Mouse (Mus musculus) c-Kit-positive CD71-positive TER-119-negative erythroid progenitor cells, embryonic 14.5 days (primary cell): ENCODE results near the gene Ush1g.

Experiments
- DNase-seq: peaks from one replicate; pipeline ENCODE4 v3.0.0-alpha.2; 2013; ENCODE audit warnings: low read depth

The Ush1g gene

DNA sequence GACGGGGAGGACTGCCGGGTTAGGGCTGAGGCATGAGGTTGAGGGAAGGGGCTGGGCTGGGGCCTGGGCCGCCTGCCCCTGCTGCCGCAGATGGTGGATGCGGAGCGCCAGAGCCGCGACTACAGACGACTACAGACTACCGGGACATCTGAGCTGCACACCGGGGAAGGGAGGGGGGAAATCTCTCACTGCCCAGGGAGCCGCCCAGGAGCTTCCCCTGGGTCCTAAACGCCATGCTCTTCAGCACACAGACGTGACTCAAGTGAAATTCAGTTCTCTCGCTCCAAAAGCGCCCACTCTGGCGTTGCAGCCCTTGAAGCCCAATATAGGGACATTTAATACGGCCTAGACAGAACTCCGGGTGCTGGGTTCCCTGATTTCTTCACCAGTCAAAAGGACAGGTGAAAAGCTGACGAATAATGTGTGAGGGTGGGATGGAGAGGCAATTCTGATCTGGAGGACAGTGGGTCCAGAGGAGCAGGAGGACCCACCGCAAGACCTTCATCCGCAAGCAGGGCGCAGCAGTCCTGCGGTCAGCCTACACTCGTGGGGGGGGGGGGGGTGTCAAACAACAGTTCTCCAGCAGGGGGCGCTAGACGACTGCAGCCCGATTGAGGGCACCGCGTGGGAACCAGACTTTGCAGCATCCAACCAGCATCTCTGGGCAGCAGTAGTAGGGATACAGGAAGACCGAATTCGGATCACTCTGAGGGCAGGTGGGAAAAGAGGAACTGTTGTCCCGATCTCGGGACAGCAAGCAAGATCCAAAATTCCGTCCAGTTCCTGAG, at the start of gene Ush1g:
Gene Ush1g, minus strand, starts transcription at position 136 of the 788 bp plus-strand sequence.
- peak; percentile 27 for DNase-seq

DNA sequence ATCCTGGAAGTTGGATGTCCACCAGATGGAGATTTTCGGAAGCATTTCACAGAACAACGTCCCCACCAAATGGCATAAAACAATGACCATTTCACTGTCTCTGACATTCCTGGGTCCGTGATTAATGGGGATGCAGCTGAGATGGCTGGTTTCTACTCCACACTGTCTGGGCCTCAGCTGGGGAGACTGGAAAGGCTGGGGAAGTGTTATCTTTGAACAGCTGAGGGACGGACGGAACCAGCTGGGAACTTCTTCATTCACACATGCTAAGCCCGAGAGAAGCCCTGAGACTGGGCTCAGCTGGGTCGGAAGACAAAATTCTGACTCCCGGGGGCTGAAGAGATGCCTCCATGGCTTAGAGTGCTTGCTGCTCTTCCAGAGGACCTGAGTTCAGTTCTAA, 49.5 kb upstream of the Ush1g start:
- DNase-seq = no peak

DNA sequence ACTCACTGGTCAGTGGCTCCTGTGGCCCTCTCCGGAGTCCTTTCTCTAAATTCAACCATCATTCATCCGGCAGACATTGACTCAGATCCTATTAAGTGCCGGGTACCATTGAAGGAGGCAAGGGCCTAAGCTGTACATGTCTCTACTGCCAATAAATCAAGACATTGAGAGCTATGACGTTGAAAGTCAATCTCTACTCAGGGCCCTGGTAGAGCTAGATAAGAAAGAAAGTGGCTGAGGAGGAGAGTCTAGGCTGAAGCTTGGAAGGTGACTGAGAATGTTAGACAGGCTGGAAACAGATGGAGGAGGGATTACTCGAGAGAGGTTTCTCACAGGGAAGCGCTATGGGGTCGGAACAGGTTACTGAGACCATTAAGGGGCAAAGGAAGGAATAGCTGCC, 48.5 kb upstream of the Ush1g start:
- no peak for DNase-seq

DNA sequence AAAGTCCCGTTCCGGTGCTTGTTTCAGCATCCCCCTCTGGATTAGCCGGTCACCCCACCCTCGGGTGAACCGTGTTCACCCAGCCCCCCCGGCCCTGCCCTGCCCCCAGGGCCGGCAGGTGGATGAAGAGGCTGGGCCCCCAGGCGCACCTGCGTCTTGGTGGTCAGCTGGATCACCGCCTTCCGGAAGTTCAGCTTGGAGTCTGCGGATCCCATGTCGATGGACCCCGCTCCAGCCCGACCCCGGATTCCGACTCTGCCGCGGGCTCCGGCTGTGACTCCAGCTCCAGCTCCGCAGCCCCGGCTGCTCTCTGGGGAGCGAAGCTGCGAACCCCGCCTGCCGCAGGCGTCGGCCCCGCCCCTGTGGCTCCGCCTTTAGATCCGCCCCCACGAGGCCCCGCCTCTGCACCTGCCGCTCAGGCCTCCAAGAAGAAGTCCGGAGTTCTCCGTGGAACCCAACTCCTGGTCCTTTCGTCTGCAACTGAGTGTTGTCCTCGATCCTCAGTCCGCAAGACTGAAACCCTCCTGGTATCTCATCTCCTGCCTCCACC, 45.6 kb upstream of the Ush1g start, which contains the start of gene Hid1:
Gene Hid1, minus strand, starts transcription at position 362 of the 550 bp plus-strand sequence.
- peak; percentile 53 for DNase-seq

- no peak for DNase-seq
These were observed 45.0 kb upstream of the Ush1g start for GRCm38 (mm10) chr11:115366706-115367394.

- no peak for DNase-seq
These were observed 44.3 kb upstream of the Ush1g start for GRCm38 (mm10) chr11:115366039-115366705.

DNA sequence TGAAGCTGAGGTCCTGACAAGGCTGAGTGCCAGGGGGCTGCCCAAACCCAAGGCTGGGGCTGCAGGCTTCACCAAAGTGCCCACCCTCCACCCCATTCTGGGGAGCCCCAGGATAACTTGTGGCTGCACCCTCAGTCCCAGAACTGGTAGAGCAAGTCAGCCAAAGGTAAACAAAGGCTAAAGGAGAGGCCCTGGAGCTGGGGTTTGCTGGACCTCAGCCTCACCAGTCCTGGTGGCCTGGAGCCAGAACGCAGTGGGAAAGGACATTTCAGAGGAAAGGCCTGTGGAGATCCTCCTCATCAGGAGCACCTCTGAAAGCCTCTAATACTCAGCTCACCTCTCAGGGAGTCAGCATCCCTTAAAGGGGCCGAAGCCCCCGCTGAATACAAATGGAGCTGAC, 42.3 kb upstream of the Ush1g start:
- DNase-seq = no peak

DNA sequence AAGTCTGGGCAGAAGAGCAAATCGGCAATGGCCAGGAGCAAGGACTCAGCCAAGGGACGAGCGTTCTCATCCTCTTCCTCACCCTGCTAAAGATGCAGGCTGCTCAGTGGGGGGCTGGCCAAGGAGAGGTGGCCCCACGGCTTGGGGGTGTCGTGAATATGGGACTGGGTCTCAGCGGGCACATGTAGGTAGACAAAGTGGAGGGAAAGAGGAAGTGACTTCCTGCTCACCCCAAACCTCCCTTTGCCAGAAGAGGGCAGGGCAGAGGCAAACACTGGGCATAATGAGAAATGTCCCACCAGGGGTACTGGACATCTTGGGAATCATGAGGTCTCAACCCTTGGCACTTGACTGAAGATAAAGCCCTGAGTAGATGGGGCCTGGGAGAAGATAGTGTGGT, 37.9 kb upstream of the Ush1g start:
- no peak for DNase-seq

DNA sequence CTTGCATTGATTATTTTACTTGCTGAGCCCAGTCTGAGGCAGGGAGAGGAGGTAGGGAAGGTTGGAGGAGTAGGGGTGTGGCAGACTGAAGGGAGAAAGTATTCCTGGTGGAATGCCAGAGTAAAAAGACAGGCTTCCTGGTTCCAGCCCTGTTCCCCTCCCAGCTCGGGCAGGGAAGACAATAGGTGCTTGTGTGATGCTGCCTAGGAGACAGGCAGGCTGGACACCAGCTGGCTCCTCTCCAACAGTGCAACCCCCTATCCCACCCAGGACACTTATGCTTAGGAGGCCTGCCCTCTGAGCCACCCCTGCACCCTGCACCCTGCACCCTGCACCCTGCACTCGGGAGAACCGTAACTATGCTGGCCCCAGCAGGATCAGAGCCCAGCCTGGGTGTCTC, 37.5 kb upstream of the Ush1g start:
- DNase-seq = no peak

DNA sequence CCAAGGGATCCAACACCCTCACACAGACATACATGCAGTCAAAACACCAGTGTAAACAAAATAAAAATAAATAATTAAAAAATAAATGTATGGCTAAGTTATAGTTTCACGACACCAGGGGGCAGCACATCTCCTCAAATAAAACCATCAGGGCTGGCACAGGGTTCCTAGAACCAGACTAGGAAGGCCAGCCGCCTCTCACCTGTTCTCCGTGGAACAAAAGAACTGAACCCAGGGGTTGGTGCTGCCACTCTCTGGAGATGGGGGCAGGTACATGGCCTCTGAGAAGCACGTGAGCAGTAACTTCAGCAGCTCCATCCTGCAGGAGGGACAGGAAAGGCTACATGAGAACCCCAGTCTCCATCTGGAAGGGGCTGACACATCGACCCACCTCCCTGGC, 36.6 kb upstream of the Ush1g start:
- peak; percentile 32 for DNase-seq

DNA sequence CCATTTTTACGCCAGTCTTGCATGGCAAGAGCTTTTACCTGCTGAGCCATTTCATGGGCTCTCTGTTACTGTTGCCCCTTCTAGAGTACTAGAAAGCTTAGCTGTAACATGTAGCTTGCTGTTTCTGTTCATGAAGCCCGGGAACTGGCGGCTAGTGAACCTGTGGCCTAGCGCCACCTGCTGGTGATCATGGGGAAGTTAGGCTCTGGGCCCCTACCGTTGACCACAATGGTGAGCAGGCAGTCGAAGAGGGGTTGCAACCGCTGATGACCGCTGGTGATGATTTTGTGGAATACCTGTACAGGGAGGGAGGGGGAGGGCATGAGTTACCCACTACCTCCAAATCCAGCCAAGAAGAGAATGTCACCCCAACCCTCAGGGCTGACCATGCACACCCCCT, 32.3 kb upstream of the Ush1g start:
- DNase-seq = peak; percentile 62

GRCm38 (mm10) chr11:115353375-115353774, 31.5 kb upstream of the Ush1g start:
- DNase-seq = no peak

DNA sequence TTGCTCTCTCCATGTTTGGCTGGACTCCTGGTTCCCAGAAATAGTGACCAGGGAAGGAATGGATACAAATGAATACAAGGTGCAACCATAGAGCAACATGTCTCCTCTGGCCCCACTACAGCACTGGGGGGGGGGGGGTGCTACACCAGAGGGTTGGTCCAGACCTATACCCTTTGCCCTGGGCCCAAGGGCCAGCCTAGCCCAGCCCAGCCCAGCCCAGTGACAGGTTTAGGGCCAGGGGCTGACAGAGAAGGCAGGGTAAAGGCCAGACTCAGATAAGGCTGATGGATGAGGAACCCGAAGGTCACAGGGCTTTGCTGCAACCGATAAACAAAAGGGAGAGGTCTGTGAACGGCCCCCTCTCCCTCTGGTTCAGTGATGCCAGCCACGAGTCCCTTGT, 28.1 kb upstream of the Ush1g start:
- no peak for DNase-seq

- DNase-seq = peak; percentile 14
These were observed 26.9 kb upstream of the Ush1g start for GRCm38 (mm10) chr11:115348681-115349248.

GRCm38 (mm10) chr11:115345515-115345914, 23.7 kb upstream of the Ush1g start:
- DNase-seq = no peak

DNA sequence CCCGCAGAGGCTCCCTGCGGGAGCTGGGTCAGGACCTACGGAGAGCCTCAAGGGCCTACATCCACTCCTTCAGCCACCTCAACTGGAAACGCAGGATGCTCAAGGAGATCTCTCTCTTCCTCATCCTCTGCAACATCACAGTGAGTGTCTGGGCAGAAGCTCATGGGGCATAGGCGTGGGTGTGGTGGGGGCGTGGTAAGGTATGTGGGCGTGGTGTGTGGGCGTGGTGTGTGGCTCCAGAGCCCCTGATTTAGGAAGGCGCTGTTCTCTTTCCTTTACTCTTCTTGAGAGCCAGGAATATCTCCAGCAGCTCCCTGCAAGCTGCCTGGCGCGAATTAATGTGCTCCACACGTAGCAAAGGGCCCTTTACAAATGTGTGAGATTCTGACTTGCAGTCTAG, 23.1 kb upstream of the Ush1g start:
- no peak for DNase-seq

DNA sequence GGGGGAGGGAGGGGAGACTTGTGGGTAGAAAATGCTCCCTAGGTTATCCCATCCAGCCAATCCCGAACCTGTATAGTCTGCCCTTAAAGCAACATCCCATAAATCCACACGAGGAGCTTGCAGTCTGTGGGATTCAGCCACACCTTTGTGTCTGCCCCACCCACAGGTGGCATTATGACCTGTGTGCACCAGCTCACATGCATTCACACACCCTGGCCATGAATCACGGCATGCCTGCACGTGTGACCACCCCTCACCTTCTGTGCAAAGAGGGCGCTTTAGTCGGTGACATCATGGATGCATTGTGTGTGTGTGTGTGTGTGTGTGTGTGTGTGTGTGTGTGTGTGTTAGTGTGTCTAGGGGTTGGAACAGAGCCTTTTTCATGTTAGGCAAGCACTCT, 20.0 kb upstream of the Ush1g start:
- DNase-seq = no peak

DNA sequence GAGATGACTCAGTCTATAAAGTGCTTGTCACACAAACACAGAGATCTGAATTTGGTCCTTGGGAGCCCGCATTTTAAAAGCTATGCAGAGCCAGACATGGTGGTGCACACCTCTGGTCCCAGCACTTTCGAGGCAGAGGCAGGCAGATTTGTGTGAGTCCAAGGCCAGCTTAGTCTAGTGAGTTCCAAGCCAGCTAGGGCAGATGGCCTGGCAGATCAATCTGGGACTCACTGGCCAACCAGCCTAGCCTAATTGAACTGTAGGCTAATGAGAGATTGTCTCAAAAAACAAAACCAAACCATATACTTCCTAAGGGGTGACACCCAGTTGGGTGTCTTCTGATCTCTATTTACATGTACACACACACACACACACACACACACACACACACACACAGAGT, 19.4 kb upstream of the Ush1g start:
- no peak for DNase-seq

DNA sequence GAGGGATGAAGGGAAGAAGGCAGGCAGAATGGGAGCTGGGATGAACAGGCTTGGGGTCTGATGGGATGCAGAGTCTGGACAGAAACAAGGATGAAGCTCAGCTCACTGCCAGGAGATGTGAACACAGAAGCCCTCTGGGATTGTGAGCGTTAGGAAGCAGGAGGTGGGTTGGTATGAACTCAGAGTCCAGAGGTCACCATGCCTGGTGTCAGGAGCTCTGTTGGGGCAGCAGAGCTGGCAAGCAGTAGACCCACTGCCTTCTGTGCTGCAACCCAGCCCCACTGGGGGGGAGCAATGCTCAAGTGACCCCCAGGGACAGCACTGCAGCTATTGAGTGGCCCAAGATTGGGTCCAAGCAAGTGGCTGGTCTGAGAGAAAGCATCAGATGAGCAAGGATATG, 16.0 kb upstream of the Ush1g start:
- DNase-seq = no peak

DNA sequence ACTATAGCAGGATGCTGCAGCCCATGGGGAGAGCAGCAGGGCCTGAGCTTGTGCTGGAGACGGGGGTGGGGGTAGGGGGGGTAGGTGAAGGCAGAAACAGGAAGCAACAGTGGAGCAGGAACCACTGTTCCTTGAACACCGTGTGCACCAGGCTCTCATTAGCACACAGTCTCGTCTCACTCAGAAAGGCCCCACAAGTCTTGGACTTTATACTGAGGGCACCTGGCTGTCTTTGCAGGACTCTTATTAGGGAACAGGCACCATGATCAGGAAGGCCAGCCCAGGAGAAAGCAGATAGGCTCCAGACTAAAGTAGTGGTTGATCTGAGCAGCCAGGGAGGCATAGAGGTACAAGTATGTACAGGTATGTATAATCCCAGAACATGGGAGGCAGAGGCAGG, 15.5 kb upstream of the Ush1g start:
- no peak for DNase-seq

GRCm38 (mm10) chr11:115336115-115336514, 14.3 kb upstream of the Ush1g start:
- DNase-seq = no peak

- no peak for DNase-seq
These were observed 13.4 kb upstream of the Ush1g start for GRCm38 (mm10) chr11:115335223-115335622.
